Mouse (Mus musculus): ENCODE data around the gene Mill2. TPM values are rescaled to one million over a fixed set of nuclear protein-coding genes. Genes with fewer than 3 reads are reported as not detected.

The Mill2 gene
- polyA plus RNA-seq (2014; fragmentation: Illumina TruSeq; extraction: RNeasy Lipid Tissue Mini Kit (QIAGEN cat#74804); ENCODE audit: low read depth, low replicate concordance), result 11.0 TPM

GRCm38 (mm10) chr7:18839865-18840264 is at the start of gene Mill2:
Gene Mill2, plus strand, starts transcription at chr7:18839966.

GRCm38 (mm10) chr7:18798420-18798819 is 41.3 kb upstream of the Mill2 start, which contains the start of gene Psg19:
Gene Psg19, minus strand, starts transcription at chr7:18798520.

GRCm38 (mm10) chr7:18821507-18821906 is 18.3 kb upstream of the Mill2 start, which contains the start of gene Psg17:
Gene Psg17, minus strand, starts transcription at chr7:18821607.

GRCm38 (mm10) chr7:18871031-18871430 is 31.3 kb downstream of the Mill2 start, which contains the start of gene Pglyrp1:
Gene Pglyrp1, plus strand, starts transcription at chr7:18871331.

GRCm38 (mm10) chr7:18910241-18910831 is 70.6 kb downstream of the Mill2 start, which contains the start of gene Ccdc61:
Gene Ccdc61, minus strand, starts transcription at chr7:18910415.

Other genes with a start within 250 kb of the Mill2 start
- gene Psg23, start 223.5 kb upstream of the Mill2 start, polyA plus RNA-seq (2014; fragmentation: Illumina TruSeq; extraction: RNeasy Lipid Tissue Mini Kit (QIAGEN cat#74804); ENCODE audit: low read depth, low replicate concordance), result not detected
- not detected for gene Psg21, start 183.2 kb upstream of the Mill2 start, polyA plus RNA-seq (2014; fragmentation: Illumina TruSeq; extraction: RNeasy Lipid Tissue Mini Kit (QIAGEN cat#74804); ENCODE audit: low read depth, low replicate concordance)
- gene Psg20, start 153.8 kb upstream of the Mill2 start, polyA plus RNA-seq (2014; fragmentation: Illumina TruSeq; extraction: RNeasy Lipid Tissue Mini Kit (QIAGEN cat#74804); ENCODE audit: low read depth, low replicate concordance), result not detected
- not detected for gene Psg22, start 121.9 kb upstream of the Mill2 start, polyA plus RNA-seq (2014; fragmentation: Illumina TruSeq; extraction: RNeasy Lipid Tissue Mini Kit (QIAGEN cat#74804); ENCODE audit: low read depth, low replicate concordance)
- gene Psg19, start 41.4 kb upstream of the Mill2 start, polyA plus RNA-seq (2014; fragmentation: Illumina TruSeq; extraction: RNeasy Lipid Tissue Mini Kit (QIAGEN cat#74804); ENCODE audit: low read depth, low replicate concordance), result not detected
- gene Psg17, start 18.4 kb upstream of the Mill2 start, polyA plus RNA-seq (2014; fragmentation: Illumina TruSeq; extraction: RNeasy Lipid Tissue Mini Kit (QIAGEN cat#74804); ENCODE audit: low read depth, low replicate concordance), result not detected
- gene Pglyrp1, start 31.4 kb downstream of the Mill2 start, polyA plus RNA-seq (2014; fragmentation: Illumina TruSeq; extraction: RNeasy Lipid Tissue Mini Kit (QIAGEN cat#74804); ENCODE audit: low read depth, low replicate concordance), result 3.0 TPM
- 12.3 TPM for gene Ccdc61, start 70.4 kb downstream of the Mill2 start, polyA plus RNA-seq (2014; fragmentation: Illumina TruSeq; extraction: RNeasy Lipid Tissue Mini Kit (QIAGEN cat#74804); ENCODE audit: low read depth, low replicate concordance)
- 2.7 TPM for gene Nova2, start 85.9 kb downstream of the Mill2 start, polyA plus RNA-seq (2014; fragmentation: Illumina TruSeq; extraction: RNeasy Lipid Tissue Mini Kit (QIAGEN cat#74804); ENCODE audit: low read depth, low replicate concordance)
- gene Nanos2, start 147.4 kb downstream of the Mill2 start, polyA plus RNA-seq (2014; fragmentation: Illumina TruSeq; extraction: RNeasy Lipid Tissue Mini Kit (QIAGEN cat#74804); ENCODE audit: low read depth, low replicate concordance), result not detected
- 4.2 TPM for gene Mypop, start 151.3 kb downstream of the Mill2 start, polyA plus RNA-seq (2014; fragmentation: Illumina TruSeq; extraction: RNeasy Lipid Tissue Mini Kit (QIAGEN cat#74804); ENCODE audit: low read depth, low replicate concordance)
- 17.3 TPM for gene Irf2bp1, start 164.1 kb downstream of the Mill2 start, polyA plus RNA-seq (2014; fragmentation: Illumina TruSeq; extraction: RNeasy Lipid Tissue Mini Kit (QIAGEN cat#74804); ENCODE audit: low read depth, low replicate concordance)
- not detected for gene Foxa3, start 183.6 kb downstream of the Mill2 start, polyA plus RNA-seq (2014; fragmentation: Illumina TruSeq; extraction: RNeasy Lipid Tissue Mini Kit (QIAGEN cat#74804); ENCODE audit: low read depth, low replicate concordance)
- 63.7 TPM for gene Sympk, start 184.4 kb downstream of the Mill2 start, polyA plus RNA-seq (2014; fragmentation: Illumina TruSeq; extraction: RNeasy Lipid Tissue Mini Kit (QIAGEN cat#74804); ENCODE audit: low read depth, low replicate concordance)
- 4.0 TPM for gene Rsph6a, start 214.7 kb downstream of the Mill2 start, polyA plus RNA-seq (2014; fragmentation: Illumina TruSeq; extraction: RNeasy Lipid Tissue Mini Kit (QIAGEN cat#74804); ENCODE audit: low read depth, low replicate concordance)
- 28.5 TPM for gene Dmwd, start 236.3 kb downstream of the Mill2 start, polyA plus RNA-seq (2014; fragmentation: Illumina TruSeq; extraction: RNeasy Lipid Tissue Mini Kit (QIAGEN cat#74804); ENCODE audit: low read depth, low replicate concordance)
- gene Dmpk, start 243.9 kb downstream of the Mill2 start, polyA plus RNA-seq (2014; fragmentation: Illumina TruSeq; extraction: RNeasy Lipid Tissue Mini Kit (QIAGEN cat#74804); ENCODE audit: low read depth, low replicate concordance), result 65.1 TPM